Mouse (Mus musculus): ENCODE data around the gene Frmd5.

- TF ChIP-seq POLR2A (IDR thresholded peaks at IDR 0.05; ENCODE audit: borderline replicate concordance, low read depth, low read length) (no peak), CTCF (IDR thresholded peaks at IDR 0.05; ENCODE audit: low read depth, low read length) (no peak)
Observed at GRCm38 (mm10) chr2:121563117-121563516, 243.8 kb downstream of the Frmd5 start.

Measured in bone marrow macrophage, adult 2 months (primary cell).